Mouse (Mus musculus): ENCODE measurements around the gene Tial1.

GRCm38 (mm10) chr7:128433213-128433612 is 28.3 kb downstream of the Tial1 start:
- TF ChIP-seq POLR2A (IDR thresholded peaks at IDR 0.05; ENCODE audit: control insufficient read depth, low read depth, low read length) (no peak), CTCF (IDR thresholded peaks at IDR 0.05; ENCODE audit: control insufficient read depth, insufficient read depth, insufficient replicate concordance, low read depth, low read length) (no peak)

Data from testis, adult 2 months (tissue).